Mouse (Mus musculus): ENCODE measurements around the gene Uso1.

The Uso1 gene

DNA sequence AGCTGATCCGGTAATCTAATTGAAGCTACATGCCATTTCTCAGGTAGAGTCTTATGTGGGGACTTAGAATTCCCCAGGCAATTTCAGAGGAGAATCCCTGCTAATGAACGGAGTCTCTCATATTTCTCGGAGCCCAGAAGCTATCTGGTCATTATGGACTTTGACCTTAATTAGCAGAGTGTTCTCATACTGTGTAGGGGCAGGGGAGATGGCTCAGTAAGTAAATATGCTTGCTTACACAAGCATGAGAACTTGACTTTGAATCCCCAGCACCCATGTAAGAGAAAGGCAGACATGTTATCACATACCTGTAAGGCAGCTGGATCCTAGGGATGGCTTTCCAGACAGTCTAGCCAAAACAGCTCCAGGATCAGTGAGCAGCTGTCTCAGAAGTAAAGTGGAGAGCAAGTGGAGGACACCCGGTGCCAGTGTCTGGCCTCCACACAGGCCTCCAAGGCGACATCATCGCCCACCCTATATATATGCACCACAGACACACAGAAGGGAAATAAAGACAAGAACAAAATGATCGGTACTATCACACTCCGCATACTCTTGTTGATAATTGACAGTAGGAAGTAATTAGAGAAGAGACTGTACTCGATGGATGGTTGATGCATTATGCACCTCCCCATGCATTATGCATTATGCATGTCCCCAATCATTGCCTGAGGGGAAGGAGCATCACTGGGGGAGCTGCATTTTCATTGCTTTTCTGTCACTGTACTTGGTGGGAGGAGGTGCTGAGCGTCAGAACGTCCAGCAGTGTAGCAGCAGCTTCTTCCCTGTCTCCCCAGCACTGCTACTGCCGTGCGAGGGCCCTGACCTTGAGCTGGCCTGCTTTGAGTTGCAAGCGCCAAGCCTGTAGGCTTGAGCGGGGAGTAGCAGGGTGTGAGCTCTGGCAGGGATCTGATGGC is 59.4 kb downstream of the Uso1 start:
- no peak for DNase-seq

GRCm38 (mm10) chr5:92198266-92198665 is 60.5 kb downstream of the Uso1 start:
- no peak for DNase-seq

- no peak for DNase-seq
These were observed 66.7 kb downstream of the Uso1 start for GRCm38 (mm10) chr5:92204162-92205036.

DNA sequence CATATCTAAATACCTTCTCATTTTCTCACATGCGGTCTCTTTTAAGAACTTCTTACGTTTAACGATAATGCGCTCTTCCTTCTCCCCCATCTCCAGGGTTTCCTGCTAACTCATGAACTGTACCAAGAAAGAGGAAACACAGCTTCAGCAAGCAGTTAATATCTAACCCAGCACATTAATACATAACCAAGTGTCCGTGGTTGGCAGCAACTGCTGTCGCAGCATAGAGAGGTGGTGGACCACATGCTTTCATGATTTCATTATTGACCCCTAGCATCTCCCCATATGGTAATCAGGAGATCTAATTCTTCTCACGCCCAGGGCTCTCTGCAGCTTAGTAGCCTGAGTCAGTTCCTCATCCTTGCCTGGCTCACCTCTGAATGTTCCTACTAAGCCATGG is 67.4 kb downstream of the Uso1 start:
- DNase-seq = peak; percentile 46

GRCm38 (mm10) chr5:92205706-92206105 is 68.0 kb downstream of the Uso1 start:
- peak; percentile 10 for DNase-seq

DNA sequence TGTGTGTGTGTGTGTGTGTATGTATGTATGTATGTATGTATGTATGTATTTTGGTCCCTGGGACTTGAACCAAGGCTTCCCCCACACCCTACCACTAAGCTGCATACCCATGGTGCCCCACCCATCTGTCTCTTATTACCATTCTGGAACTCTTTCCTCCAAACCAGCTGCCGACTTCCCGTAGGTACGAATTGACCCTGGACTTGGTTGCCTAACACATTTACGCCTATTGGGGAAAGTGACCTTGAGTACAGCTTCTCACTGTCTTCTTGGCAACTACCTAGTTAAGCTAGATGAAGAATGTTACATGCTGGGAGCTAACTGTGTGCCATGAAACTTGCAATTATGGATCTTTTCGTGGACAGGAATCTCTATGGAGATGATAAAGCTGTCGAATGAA is 68.4 kb downstream of the Uso1 start:
- no peak for DNase-seq

- DNase-seq = no peak
These were observed 72.5 kb downstream of the Uso1 start for GRCm38 (mm10) chr5:92210205-92210604.

DNA sequence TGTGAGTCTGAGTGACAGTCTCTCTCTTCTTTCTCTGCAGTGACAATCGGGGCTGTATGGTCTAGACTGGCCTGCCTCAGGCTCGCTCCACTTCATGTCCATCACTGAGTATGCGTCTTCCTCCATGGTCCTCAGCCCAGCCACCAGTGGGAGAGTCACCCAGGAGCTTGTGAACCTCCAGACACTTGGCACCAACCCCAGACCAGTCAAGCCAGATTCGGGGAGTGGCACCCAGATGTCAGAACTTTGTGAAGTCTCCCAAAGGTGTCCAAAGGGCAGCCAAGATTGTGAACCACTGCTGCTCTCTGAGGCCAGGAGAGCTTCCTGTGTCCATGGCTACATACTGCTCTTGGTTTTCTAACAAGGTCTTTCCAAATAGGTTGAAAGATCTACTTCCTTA is 74.5 kb downstream of the Uso1 start:
- no peak for DNase-seq

DNA sequence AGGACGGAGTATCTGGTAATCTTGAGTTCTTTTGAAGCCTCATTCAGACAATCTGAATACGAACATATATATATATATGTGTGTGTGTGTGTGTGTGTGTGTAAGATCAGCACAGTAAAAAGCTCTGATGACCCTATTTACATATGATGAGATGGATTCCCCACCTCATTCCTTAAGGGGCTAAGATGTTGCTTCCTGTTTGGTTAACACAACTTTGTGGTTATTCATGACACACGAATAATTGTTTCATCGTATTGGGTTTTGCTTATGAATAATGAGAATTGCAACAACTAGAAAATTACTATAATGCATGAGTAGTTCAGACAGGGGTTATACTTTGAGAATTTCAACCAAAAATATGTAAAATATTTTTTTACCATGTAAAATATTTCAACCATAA is 77.6 kb downstream of the Uso1 start, which contains the start of gene U90926:
Gene U90926, minus strand, starts transcription at position 101 of the 400 bp plus-strand sequence.
- DNase-seq = no peak

DNA sequence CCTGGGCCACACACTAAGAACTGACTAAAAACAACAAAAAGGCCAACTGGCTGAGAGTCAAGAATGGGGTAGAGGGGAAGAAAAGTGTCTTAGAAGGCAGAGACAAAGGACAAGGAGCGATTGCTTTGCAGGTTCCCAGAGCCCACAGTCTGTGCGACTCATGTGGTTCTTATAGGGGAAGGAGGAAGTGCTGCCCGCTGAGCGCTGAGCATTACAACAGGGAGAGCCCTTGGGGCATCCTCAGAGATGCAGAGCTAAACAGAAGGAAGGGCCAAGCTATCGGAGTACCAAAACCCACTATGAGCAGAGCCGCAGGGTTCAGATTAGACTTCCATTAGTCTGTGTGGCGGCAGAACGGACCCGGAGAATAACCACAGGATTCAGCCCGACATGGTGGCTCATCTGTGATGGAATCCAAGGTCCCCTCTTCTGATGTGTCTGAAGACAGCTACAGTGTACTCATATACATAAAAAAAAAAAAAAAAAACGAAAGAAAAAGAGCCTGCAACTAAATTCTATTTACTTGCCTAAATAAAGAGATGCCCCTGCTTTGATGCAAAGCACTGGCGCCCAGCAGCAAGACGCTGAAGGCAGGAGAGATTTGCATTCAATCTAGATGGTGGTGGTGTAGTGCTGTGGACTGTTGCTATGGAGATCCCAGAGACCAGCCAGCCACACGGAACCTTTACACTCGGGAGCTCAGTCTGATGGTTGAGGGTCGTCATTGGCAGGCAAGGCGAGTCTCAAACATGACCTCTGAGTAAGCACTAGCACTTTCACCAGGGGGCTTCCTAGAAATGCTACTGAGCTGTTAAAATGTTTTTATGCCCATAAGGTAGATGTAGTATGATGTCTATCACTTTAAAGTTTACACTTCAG is 81.4 kb downstream of the Uso1 start:
- no peak for DNase-seq

DNA sequence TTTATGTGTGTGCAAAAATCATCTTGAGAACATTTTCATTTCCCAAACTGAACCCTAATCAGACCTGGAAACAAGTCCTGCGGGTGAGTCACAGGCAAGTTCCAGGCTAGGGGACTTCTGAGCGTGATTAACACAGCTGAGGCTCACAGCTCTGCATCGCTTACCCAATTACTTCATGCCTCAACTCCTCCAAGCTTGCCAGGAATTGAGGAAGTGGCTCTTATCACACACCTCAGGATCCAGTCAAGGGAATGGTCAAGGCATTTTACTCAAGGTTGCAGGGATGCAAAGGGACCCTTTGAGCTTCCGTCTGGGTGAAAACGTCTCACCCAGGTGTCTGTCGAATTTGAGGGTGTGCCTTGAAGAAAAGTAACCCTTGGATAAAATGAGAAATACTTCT is 82.1 kb downstream of the Uso1 start:
- DNase-seq = no peak

DNA sequence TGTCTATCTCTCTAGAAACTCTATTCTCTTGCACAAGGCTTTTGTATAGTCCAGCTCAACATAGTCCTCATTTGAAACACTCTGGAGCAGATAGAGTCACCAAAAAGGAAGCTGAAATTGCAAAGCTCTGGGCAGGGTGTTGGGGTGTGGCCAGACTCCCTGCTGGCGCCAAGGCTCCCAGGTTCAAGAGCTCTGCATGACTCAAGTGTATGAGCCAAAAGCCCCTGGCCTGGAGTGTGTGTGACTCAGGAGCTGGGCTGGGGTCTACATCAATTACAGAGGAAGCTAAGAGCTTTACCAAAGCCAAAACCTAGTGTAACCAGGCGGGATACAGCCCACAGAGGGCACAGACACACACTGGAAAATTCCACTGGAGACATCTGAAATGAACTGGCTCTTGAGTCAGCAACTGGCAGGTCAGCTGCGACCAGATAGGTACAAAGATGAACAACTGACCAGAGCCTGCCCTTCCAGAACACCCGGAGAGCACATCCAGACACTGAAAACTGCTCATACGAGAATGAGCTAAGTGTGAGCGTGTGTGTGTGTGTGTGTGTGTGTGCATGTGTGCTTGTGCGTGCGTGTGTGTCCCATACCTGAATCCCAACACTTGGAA is 82.7 kb downstream of the Uso1 start:
- DNase-seq = peak; percentile 12

DNA sequence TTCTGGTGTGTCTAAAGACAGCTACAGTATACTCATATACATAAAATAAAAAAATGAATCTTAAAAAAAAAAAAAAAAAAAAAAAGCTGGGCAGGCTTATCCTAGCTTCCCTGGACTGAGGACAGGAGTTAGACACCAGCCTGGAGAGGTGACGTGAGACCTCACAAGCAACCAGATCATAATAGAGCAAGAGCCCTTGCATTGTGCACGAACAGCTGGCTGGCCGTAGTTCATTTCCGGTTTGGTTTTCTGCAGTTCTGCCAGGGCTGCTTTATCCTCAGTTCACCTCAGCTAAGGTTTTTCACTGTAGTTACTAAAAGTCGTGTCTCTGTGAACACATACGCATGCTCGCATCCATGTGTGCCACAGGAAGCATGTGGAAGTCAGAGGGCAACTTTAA is 90.0 kb downstream of the Uso1 start:
- no peak for DNase-seq

DNA sequence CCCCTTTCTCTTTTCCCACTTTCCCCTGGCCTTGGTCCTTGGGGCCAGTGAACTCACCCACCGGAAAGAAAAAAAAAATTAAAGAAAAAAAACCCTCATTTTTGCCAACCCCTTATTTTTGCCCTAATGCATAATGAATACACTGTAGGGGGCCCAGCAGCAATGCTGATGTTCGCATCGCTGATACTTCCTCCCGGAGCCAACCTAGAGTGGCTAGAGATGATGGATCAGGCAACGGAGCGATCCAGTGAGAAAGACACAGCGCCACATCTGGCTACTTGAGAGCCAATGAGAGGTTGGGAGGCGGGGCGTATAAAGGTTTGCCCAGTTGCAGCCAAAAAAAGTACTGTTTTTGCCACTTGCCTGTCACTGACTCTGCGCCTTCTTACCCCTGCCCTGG is 91.0 kb downstream of the Uso1 start:
- no peak for DNase-seq

GRCm38 (mm10) chr5:92229514-92229913 is 91.8 kb downstream of the Uso1 start:
- DNase-seq = no peak

GRCm38 (mm10) chr5:92230306-92230705 is 92.6 kb downstream of the Uso1 start:
- no peak for DNase-seq

DNA sequence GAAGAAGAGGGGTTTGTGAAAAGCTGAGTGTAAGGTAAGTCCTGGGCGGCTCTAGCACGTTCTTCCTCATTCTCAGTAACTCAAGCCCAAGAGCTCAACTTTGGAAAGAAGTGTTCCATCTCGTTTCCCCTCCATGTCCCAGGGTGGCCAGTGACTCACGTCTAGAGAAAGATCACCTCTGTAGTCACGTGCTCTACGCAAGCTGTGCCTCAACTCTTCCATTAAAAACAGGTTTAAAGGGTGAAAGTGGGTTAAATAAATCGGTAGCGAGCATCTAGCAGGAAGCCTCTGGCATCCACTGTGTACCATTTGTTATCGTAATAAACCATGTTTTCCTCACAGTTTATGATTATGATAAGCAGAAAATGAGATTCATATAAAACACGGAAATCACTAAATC is 94.1 kb downstream of the Uso1 start:
- DNase-seq = no peak

GRCm38 (mm10) chr5:92233366-92233765 is 95.6 kb downstream of the Uso1 start:
- no peak for DNase-seq

GRCm38 (mm10) chr5:92234939-92235557 is 97.3 kb downstream of the Uso1 start:
- DNase-seq = no peak

GRCm38 (mm10) chr5:92239333-92240232 is 101.8 kb downstream of the Uso1 start:
- DNase-seq = peak; percentile 84

DNA sequence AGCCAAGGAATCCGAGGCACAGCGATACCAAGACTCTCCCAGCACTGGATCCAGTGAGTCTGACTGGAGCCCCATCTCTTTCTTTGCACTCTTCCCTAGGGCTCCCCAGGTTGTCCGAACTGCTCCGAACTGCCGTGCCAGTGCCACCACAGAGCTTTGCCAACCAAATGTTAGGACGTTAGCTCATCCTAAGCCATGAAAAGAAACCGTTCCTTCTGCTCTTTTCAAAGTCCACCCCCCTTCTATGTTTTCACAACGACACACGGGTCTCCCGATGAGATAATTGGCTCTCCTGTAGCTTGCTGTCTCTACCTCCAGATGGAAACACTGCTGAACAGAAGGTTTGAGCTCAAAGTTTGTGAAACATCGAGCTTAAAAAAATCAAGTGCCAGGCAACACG is 103.0 kb downstream of the Uso1 start:
- DNase-seq = no peak

Measured in kidney, adult 18-20 months (tissue).